Mouse (Mus musculus) liver, adult (tissue): Measurements from ENCODE around the gene Abcf1.
A peak's percentile ranks its signal among the peaks of the same experiment; 100 is the strongest.

Experiments
- GATA4 ChIP-seq: IDR thresholded peaks from 2 replicates; pipeline ENCODE4 v1.6.1; 2014; ENCODE audit warnings: mild to moderate bottlenecking, low read length; ENCODE audit not compliant: insufficient replicate concordance

Abcf1 gene

GRCm38 (mm10) chr17:35930627-35931026 is 38.9 kb downstream of the Abcf1 start:
- TF ChIP-seq GATA4: no peak

- no peak for TF ChIP-seq GATA4
Observed at GRCm38 (mm10) chr17:35929534-35929933, 40.0 kb downstream of the Abcf1 start.

GRCm38 (mm10) chr17:35927471-35927870 is 42.1 kb downstream of the Abcf1 start:
- TF ChIP-seq GATA4: no peak

GRCm38 (mm10) chr17:35923281-35923680 is 46.3 kb downstream of the Abcf1 start:
- TF ChIP-seq GATA4: no peak

- no peak for TF ChIP-seq GATA4
Observed at GRCm38 (mm10) chr17:35922566-35922965, 47.0 kb downstream of the Abcf1 start.

- TF ChIP-seq GATA4: no peak
Observed at GRCm38 (mm10) chr17:35921710-35922109, 47.9 kb downstream of the Abcf1 start.

GRCm38 (mm10) chr17:35920862-35921562 is 48.5 kb downstream of the Abcf1 start:
- TF ChIP-seq GATA4: no peak

GRCm38 (mm10) chr17:35920384-35920783 is 49.2 kb downstream of the Abcf1 start:
- no peak for TF ChIP-seq GATA4

- no peak for TF ChIP-seq GATA4
Observed at GRCm38 (mm10) chr17:35919864-35920301, 49.7 kb downstream of the Abcf1 start.

- no peak; the same call in 1 of the 2 replicates for TF ChIP-seq GATA4
Observed at GRCm38 (mm10) chr17:35919060-35919715, 50.4 kb downstream of the Abcf1 start.

GRCm38 (mm10) chr17:35918276-35919059 is 51.1 kb downstream of the Abcf1 start:
- no peak for TF ChIP-seq GATA4

- no peak for TF ChIP-seq GATA4
Observed at GRCm38 (mm10) chr17:35917463-35918251, 51.9 kb downstream of the Abcf1 start.

- no peak for TF ChIP-seq GATA4
Observed at GRCm38 (mm10) chr17:35917143-35917462, 52.5 kb downstream of the Abcf1 start.

- peak; percentile 90; the same call in 1 of the 2 replicates for TF ChIP-seq GATA4
Observed at GRCm38 (mm10) chr17:35916297-35917142, 53.0 kb downstream of the Abcf1 start, which contains the start of the genes Mrps18b and Ppp1r10. TSS of gene Mrps18b (minus strand) at chr17:35916389. TSS of gene Ppp1r10 (plus strand) at chr17:35916434.
